Mouse (Mus musculus): Measurements from ENCODE around the gene Lnx1.

GRCm38 (mm10) chr5:74750501-74750900, 47.8 kb upstream of the Lnx1 start:
- TF ChIP-seq CTCF (IDR thresholded peaks at IDR 0.05), result no peak
- no peak for TF ChIP-seq POLR2A (IDR thresholded peaks at IDR 0.05; ENCODE audit: insufficient read depth, low read depth, low read length)

All from heart, adult 2 months (tissue).